Mouse (Mus musculus) myocyte (in vitro differentiated cells): ENCODE data around the gene Atrnl1. TPM values are rescaled to one million over a fixed set of nuclear protein-coding genes. Genes with fewer than 3 reads are reported as not detected.

ENCODE experiments used
- H3K27me3 ChIP-seq: one replicate; pipeline ENCODE4 v1.6.1; 2011; ENCODE audit not compliant: control insufficient read depth, insufficient read depth, insufficient read length
- H3K36me3 ChIP-seq: one replicate; pipeline ENCODE4 v1.6.1; 2011; ENCODE audit not compliant: control insufficient read depth, insufficient read depth
- H3K4me2 ChIP-seq: one replicate; pipeline ENCODE4 v1.6.1; 2011; ENCODE audit warnings: low read depth, control low read depth
- H3K4me3 ChIP-seq: one replicate; pipeline ENCODE4 v1.5.1; 2011; ENCODE audit warnings: mild to moderate bottlenecking, control low read depth, moderate library complexity
- H3K79me2 ChIP-seq: one replicate; pipeline ENCODE4 v1.6.1; 2011; ENCODE audit not compliant: control insufficient read depth, insufficient read depth
- H3ac ChIP-seq: one replicate; pipeline ENCODE4 v1.6.1; 2011; ENCODE audit not compliant: control insufficient read depth, insufficient read length
- CEBPB ChIP-seq: IDR thresholded peaks from 2 replicates; pipeline ENCODE4 v1.6.1; 2011; ENCODE audit warnings: mild to moderate bottlenecking, moderate library complexity; ENCODE audit not compliant: poor library complexity, insufficient read depth, severe bottlenecking
- E2F4 ChIP-seq: IDR thresholded peaks from one replicate; pipeline ENCODE4 v1.6.1; 2011; ENCODE audit warnings: mild to moderate bottlenecking, control low read depth, moderate library complexity; ENCODE audit not compliant: insufficient read depth
- MAX ChIP-seq: IDR thresholded peaks from one replicate; pipeline ENCODE4 v1.6.1; 2011; ENCODE audit warnings: low read depth, mild to moderate bottlenecking, control low read depth
- MYOD1 ChIP-seq, 3 experiments: IDR thresholded peaks; one replicate each; pipeline ENCODE4 v1.6.1; 2011; ENCODE audit warnings: control low read depth in 2 of 3, low read depth in 2 of 3, mild to moderate bottlenecking in 2 of 3, moderate library complexity in 1 of 3; ENCODE audit not compliant: insufficient read length in 2 of 3, control insufficient read depth in 1 of 3
- MYOG ChIP-seq, 3 experiments: IDR thresholded peaks; one replicate each; pipeline ENCODE4 v1.6.1; 2011; ENCODE audit warnings: control low read depth in 2 of 3, low read depth in 2 of 3, mild to moderate bottlenecking in 2 of 3; ENCODE audit not compliant: insufficient read length in 2 of 3, control insufficient read depth in 1 of 3, insufficient read depth in 1 of 3
- POLR2A ChIP-seq: IDR thresholded peaks from one replicate; pipeline ENCODE4 v1.6.1; 2011; ENCODE audit warnings: low read depth, mild to moderate bottlenecking, control low read depth, moderate library complexity; ENCODE audit not compliant: insufficient read length
- POLR2AphosphoS2 ChIP-seq: IDR thresholded peaks from one replicate; pipeline ENCODE4 v1.6.1; 2011; ENCODE audit warnings: low read depth, control low read depth; ENCODE audit not compliant: insufficient read length
- REST ChIP-seq: IDR thresholded peaks from one replicate; pipeline ENCODE4 v1.6.1; 2011; ENCODE audit warnings: mild to moderate bottlenecking, control low read depth, moderate library complexity; ENCODE audit not compliant: insufficient read depth, insufficient read length
- SRF ChIP-seq: IDR thresholded peaks from one replicate; pipeline ENCODE4 v1.6.1; 2011; ENCODE audit warnings: low read depth; ENCODE audit not compliant: control insufficient read depth, insufficient read length
- TCF12 ChIP-seq: IDR thresholded peaks from one replicate; pipeline ENCODE4 v1.6.1; 2011; ENCODE audit warnings: mild to moderate bottlenecking, control low read depth; ENCODE audit not compliant: poor library complexity, insufficient read depth, severe bottlenecking
- TCF3 ChIP-seq: IDR thresholded peaks from one replicate; pipeline ENCODE4 v1.6.1; 2011; ENCODE audit warnings: low read depth, control low read depth; ENCODE audit not compliant: insufficient read length
- USF1 ChIP-seq: IDR thresholded peaks from one replicate; pipeline ENCODE4 v1.6.1; 2011; ENCODE audit warnings: low read depth, mild to moderate bottlenecking, control low read depth, moderate library complexity
- polyA plus RNA-seq: library from polyadenylated mRNA; unstranded; fragments of >200 nt; fragmentation: generic; extraction: Trizol; gene quantifications from one replicate; pipeline ENCODE4 v1.2.1, GENCODE M21; 2012; ENCODE audit warnings: missing spikeins

The Atrnl1 gene
- polyA plus RNA-seq, 1 experiment, result 5.4 TPM

- Histone ChIP-seq H3K36me3 (no peaks in the 10 kb centered on the region), H3K4me3 (no peak overlapping the region), H3K79me2 (no peaks in the 10 kb centered on the region), H3K27me3 (no peaks in the 10 kb centered on the region), H3K4me2 (no peak overlapping the region), H3ac (no peak overlapping the region)
- TF ChIP-seq POLR2A (no peak), CEBPB (no peak), SRF (no peak), TCF12 (no peak)
Observed at GRCm38 (mm10) chr19:57909466-57909865, 298.6 kb downstream of the Atrnl1 start.

- Histone ChIP-seq H3K4me2 (no peak overlapping the region), H3ac (no peak overlapping the region), H3K27me3 (no peaks in the 10 kb centered on the region), H3K79me2 (no peaks in the 10 kb centered on the region), H3K4me3 (no peak overlapping the region), H3K36me3 (no peaks in the 10 kb centered on the region)
- no peak for TF ChIP-seq TCF12
- TF ChIP-seq REST, result no peak
- no peak for TF ChIP-seq MYOG (IDR thresholded peaks at IDR 0.05; ENCODE audit: control insufficient read depth in 1 of 3, insufficient read depth in 1 of 3, insufficient read length in 2 of 3, low read depth in 2 of 3)
- TF ChIP-seq POLR2AphosphoS2, result no peak
- TF ChIP-seq MYOD1 (IDR thresholded peaks at IDR 0.05; ENCODE audit: control insufficient read depth in 1 of 3, insufficient read length in 2 of 3, low read depth in 2 of 3), result no peak
- TF ChIP-seq MAX, result no peak
Observed at GRCm38 (mm10) chr19:57910650-57911049, 299.8 kb downstream of the Atrnl1 start.

- no peaks in the 10 kb centered on the region for H3K36me3 ChIP-seq
- H3K27me3 ChIP-seq, result no peaks in the 10 kb centered on the region
- no peaks in the 10 kb centered on the region for H3K79me2 ChIP-seq
- no peak overlapping the region for H3K4me3 ChIP-seq
- no peak overlapping the region for H3ac ChIP-seq
- no peak for TF ChIP-seq POLR2AphosphoS2
- H3K4me2 ChIP-seq, result no peak overlapping the region
Observed at GRCm38 (mm10) chr19:57916325-57916724, 305.5 kb downstream of the Atrnl1 start.

GRCm38 (mm10) chr19:57922991-57923390 lies 312.2 kb downstream of the Atrnl1 start:
- no peak overlapping the region for H3ac ChIP-seq
- H3K36me3 ChIP-seq, result no peaks in the 10 kb centered on the region
- H3K4me3 ChIP-seq, result no peak overlapping the region
- H3K27me3 ChIP-seq, result no peaks in the 10 kb centered on the region
- H3K79me2 ChIP-seq, result no peaks in the 10 kb centered on the region
- TF ChIP-seq SRF (no peak), E2F4 (no peak), MAX (no peak), POLR2AphosphoS2 (no peak), TCF3 (no peak), REST (no peak), POLR2A (no peak), MYOD1 (IDR thresholded peaks at IDR 0.05; ENCODE audit: control insufficient read depth in 1 of 3, insufficient read length in 2 of 3, low read depth in 2 of 3) (no peak), CEBPB (no peak), USF1 (no peak), MYOG (IDR thresholded peaks at IDR 0.05; ENCODE audit: control insufficient read depth in 1 of 3, insufficient read depth in 1 of 3, insufficient read length in 2 of 3, low read depth in 2 of 3) (no peak), TCF12 (no peak)
- H3K4me2 ChIP-seq, result no peak overlapping the region

GRCm38 (mm10) chr19:57924856-57925255 lies 314.0 kb downstream of the Atrnl1 start:
- TF ChIP-seq USF1, result no peak
- no peak for TF ChIP-seq E2F4
- no peak for TF ChIP-seq TCF3
- TF ChIP-seq MAX, result no peak
- TF ChIP-seq POLR2AphosphoS2, result no peak
- no peak for TF ChIP-seq CEBPB
- TF ChIP-seq TCF12, result no peak
- H3K36me3 ChIP-seq, result no peaks in the 10 kb centered on the region

GRCm38 (mm10) chr19:57925681-57926080 lies 314.8 kb downstream of the Atrnl1 start:
- H3K4me3 ChIP-seq, result no peak overlapping the region
- H3K27me3 ChIP-seq, result no peaks in the 10 kb centered on the region
- no peak overlapping the region for H3K4me2 ChIP-seq
- no peaks in the 10 kb centered on the region for H3K79me2 ChIP-seq
- H3ac ChIP-seq, result no peak overlapping the region
- no peak for TF ChIP-seq SRF
- no peaks in the 10 kb centered on the region for H3K36me3 ChIP-seq

More at GRCm38 (mm10) chr19:57924856-57925255, 314.0 kb downstream of the Atrnl1 start:
- no peaks in the 10 kb centered on the region for H3K27me3 ChIP-seq
- no peak overlapping the region for H3K4me3 ChIP-seq
- H3ac ChIP-seq, result no peak overlapping the region
- H3K79me2 ChIP-seq, result no peaks in the 10 kb centered on the region
- no peak overlapping the region for H3K4me2 ChIP-seq
